Mouse (Mus musculus) forebrain, embryonic 16.5 days (tissue): Measurements from ENCODE around the gene Man1c1. TPM values are rescaled to one million over a fixed set of nuclear protein-coding genes. Genes with fewer than 3 reads are reported as not detected.
A peak's percentile ranks its signal among the peaks of the same experiment; 100 is the strongest.

ENCODE experiments used
- ATAC-seq: fragments of 200-750 bp; cut with Nextera tagmentation; 2 replicates; pipeline ENCODE4 v1.8.0; 2017; ENCODE audit warnings: mild to moderate bottlenecking, moderate library complexity
- H3K27ac ChIP-seq: fragments of 300-500 bp; sonication (generic); 2 replicates; pipeline ENCODE4 v1.5.1; 2014; ENCODE audit warnings: low read length, control low read depth
- H3K27me3 ChIP-seq: fragments of 300-500 bp; sonication (generic); replicated peaks from 2 replicates; pipeline ENCODE4 v1.6.1; 2014; ENCODE audit warnings: low read length; ENCODE audit not compliant: control insufficient read depth, insufficient read depth
- H3K36me3 ChIP-seq: fragments of 300-500 bp; sonication (generic); 2 replicates; pipeline ENCODE4 v1.6.1; 2014; ENCODE audit not compliant: control insufficient read depth, insufficient read depth
- H3K4me1 ChIP-seq: fragments of 300-500 bp; sonication (generic); replicated peaks from 2 replicates; pipeline ENCODE4 v1.6.1; 2014; ENCODE audit warnings: low read length; ENCODE audit not compliant: control insufficient read depth, insufficient read depth
- H3K4me2 ChIP-seq: fragments of 300-500 bp; sonication (generic); 2 replicates; pipeline ENCODE4 v1.6.1; 2014; ENCODE audit warnings: mild to moderate bottlenecking, low read length, control low read depth
- H3K4me3 ChIP-seq: fragments of 300-500 bp; sonication (generic); replicated peaks from 2 replicates; pipeline ENCODE4 v1.5.1; 2014; ENCODE audit warnings: mild to moderate bottlenecking, low read length, control low read depth
- H3K9ac ChIP-seq: fragments of 300-500 bp; sonication (generic); replicated peaks from 2 replicates; pipeline ENCODE4 v1.6.1; 2014; ENCODE audit warnings: low read depth, low read length, control low read depth
- H3K9me3 ChIP-seq: fragments of 300-500 bp; sonication (generic); 2 replicates; pipeline ENCODE4 v1.6.1; 2016; ENCODE audit warnings: low read length; ENCODE audit not compliant: control insufficient read depth
- WGBS: fragments of 180-500 bp; shearing (Covaris S2); extraction: QIAGEN DNeasy Blood & Tissue Kit; methylation state at CpG from one replicate; pipeline ENCODE4 v1.1.7; 2014; 5-methylcytosine and 5-hydroxymethylcytosine counted together
- polyA plus RNA-seq: library from polyadenylated mRNA; unstranded; fragments of >200 nt; fragmentation: Nextera tagmentation; extraction: Ambion mirVana; gene quantifications from 2 replicates; pipeline ENCODE4 v1.2.1, GENCODE M21; 2015

The Man1c1 gene
- polyA plus RNA-seq, 1 experiment from 2014 or later, result 2.3 TPM

DNA sequence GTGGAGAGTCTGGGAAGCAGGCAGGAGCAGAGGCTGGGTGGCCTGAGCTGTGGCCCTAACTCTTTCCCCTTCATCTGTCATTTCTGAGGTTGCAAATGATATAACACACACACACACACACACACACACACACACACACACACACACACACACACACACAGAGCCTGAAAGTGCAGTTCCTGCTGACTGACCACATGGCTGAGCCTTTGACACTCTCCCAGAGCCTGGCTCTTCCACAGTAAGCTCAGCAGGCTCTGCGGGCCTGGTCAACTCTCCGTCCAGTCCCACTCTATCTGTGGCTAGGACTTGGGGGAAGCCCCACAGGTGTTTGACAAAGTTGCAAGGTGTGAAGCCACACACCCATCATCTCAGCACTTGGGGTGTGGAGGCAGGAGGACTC is 126.8 kb downstream of the Man1c1 start:
- no peak overlapping the region for H3K9ac ChIP-seq
- no peak for ATAC-seq
- 85% methylated on average over 2 of the region's 2 CpGs for WGBS
- H3K4me2 ChIP-seq, result no peak overlapping the region
- peaks cover 37% of the 10 kb centered on the region for H3K4me1 ChIP-seq
- no peak overlapping the region for H3K27ac ChIP-seq
- no peaks in the 10 kb centered on the region for H3K36me3 ChIP-seq
- no peak overlapping the region for H3K4me3 ChIP-seq
- H3K27me3 ChIP-seq, result no peaks in the 10 kb centered on the region
- H3K9me3 ChIP-seq, result no peaks in the 10 kb centered on the region

DNA sequence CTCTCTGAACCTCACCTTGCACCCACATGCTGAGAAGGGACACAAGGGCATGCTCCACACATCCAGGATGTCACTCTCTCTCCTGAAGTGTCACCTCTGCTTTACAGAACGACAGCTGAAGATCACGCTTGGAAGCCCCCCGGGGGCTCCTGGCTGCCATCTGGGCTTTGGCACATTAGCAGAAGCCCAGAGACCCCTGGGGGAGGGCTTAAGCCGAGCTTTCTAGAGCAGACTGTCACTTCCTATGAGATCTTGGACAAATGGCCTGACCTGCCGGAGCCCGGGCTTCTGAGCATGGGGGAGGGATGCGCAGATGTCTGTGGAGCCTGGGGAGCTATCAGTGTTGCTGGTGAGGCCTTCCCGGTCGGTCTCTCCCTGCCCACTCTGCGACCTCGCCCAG is 128.6 kb downstream of the Man1c1 start:
- Histone ChIP-seq H3K27me3 (no peaks in the 10 kb centered on the region), H3K4me1 (peaks cover 27% of the 10 kb centered on the region), H3K9me3 (no peaks in the 10 kb centered on the region), H3K27ac (no peak overlapping the region), H3K36me3 (no peaks in the 10 kb centered on the region), H3K4me2 (no peak overlapping the region), H3K4me3 (no peak overlapping the region), H3K9ac (no peak overlapping the region)
- no peak for ATAC-seq
- 68% methylated on average over 11 of the region's 11 CpGs for WGBS

DNA sequence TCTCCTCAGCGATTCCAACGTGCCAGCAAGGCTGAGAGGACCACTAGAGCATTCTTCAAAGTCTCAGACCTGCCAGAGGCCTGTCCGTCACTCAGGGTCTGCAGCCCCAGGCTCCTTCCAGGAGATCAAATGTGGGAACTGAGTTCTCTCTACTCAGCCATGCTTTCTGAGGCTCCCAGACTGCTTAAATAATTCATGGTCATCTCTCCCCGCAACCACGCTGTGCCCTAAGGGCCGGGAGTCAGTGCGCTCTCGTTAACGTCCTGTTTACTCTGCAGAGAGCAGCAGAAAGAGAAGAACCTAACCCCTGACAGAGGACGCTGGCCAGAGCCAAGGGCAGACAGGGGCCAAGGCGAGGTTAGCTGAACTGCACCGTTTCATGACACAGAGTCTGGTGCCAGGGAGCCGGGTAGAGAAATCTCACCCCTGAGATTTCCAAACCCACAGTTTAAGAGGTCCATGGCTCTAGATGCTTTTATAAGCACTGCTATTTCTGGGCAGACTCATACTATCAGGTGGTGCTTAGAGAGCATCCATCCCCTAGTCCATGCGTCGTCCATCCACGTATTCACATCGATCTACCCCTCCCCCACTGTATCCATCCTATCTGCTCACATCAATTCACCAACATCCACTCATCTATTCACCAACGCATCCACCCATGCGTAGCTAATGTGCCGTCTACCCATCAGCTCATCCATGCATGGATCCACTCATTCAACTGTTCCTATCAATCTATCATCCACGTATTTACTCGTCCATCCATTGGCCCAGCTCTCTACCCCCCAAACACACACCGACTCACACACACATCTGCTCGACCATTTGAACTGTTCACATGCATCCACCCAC is 131.4 kb downstream of the Man1c1 start:
- Histone ChIP-seq H3K9me3 (no peaks in the 10 kb centered on the region), H3K4me2 (no peak overlapping the region), H3K4me3 (no peak overlapping the region), H3K27ac (no peak overlapping the region), H3K9ac (no peak overlapping the region), H3K4me1 (peaks cover 14% of the 10 kb centered on the region), H3K27me3 (no peaks in the 10 kb centered on the region), H3K36me3 (no peaks in the 10 kb centered on the region)
- 90% methylated on average over 24 of the region's 24 CpGs for WGBS
- no peak for ATAC-seq

- Histone ChIP-seq H3K9ac (no peak overlapping the region), H3K9me3 (no peaks in the 10 kb centered on the region), H3K27me3 (no peaks in the 10 kb centered on the region), H3K4me3 (no peak overlapping the region), H3K4me1 (peaks cover 18% of the 10 kb centered on the region), H3K36me3 (no peaks in the 10 kb centered on the region), H3K4me2 (no peak overlapping the region), H3K27ac (peak overlapping the region; percentile 13)
- peak; percentile 26; the same call in 1 of the 2 replicates for ATAC-seq
- 51% methylated on average over 14 of the region's 14 CpGs for WGBS
These were observed 133.2 kb downstream of the Man1c1 start for GRCm38 (mm10) chr4:134570704-134571451.

GRCm38 (mm10) chr4:134569831-134570230 is 134.3 kb downstream of the Man1c1 start:
- H3K4me1 ChIP-seq, result peaks cover 18% of the 10 kb centered on the region
- no peaks in the 10 kb centered on the region for H3K36me3 ChIP-seq
- H3K27ac ChIP-seq, result no peak overlapping the region
- H3K4me2 ChIP-seq, result no peak overlapping the region
- no peaks in the 10 kb centered on the region for H3K27me3 ChIP-seq
- no peak overlapping the region for H3K9ac ChIP-seq
- ATAC-seq, result no peak
- H3K9me3 ChIP-seq, result no peaks in the 10 kb centered on the region
- H3K4me3 ChIP-seq, result no peak overlapping the region
- WGBS, result 82% methylated on average over 8 of the region's 8 CpGs

- Histone ChIP-seq H3K4me1 (peaks cover 18% of the 10 kb centered on the region), H3K4me2 (no peak overlapping the region), H3K27me3 (no peaks in the 10 kb centered on the region), H3K4me3 (no peak overlapping the region), H3K27ac (no peak overlapping the region), H3K9me3 (no peaks in the 10 kb centered on the region), H3K9ac (no peak overlapping the region), H3K36me3 (no peaks in the 10 kb centered on the region)
- no peak for ATAC-seq
- WGBS, result 72% methylated on average over 6 of the region's 6 CpGs
These were observed 134.9 kb downstream of the Man1c1 start for GRCm38 (mm10) chr4:134569205-134569604.

GRCm38 (mm10) chr4:134567377-134568226 is 136.5 kb downstream of the Man1c1 start:
- peak overlapping the region; percentile 39; the same call in 1 of the 2 replicates for H3K27ac ChIP-seq
- peaks cover 18% of the 10 kb centered on the region for H3K4me1 ChIP-seq
- no peak overlapping the region for H3K4me3 ChIP-seq
- H3K9me3 ChIP-seq, result no peaks in the 10 kb centered on the region
- ATAC-seq, result peak; percentile 79
- H3K9ac ChIP-seq, result peak overlapping the region; percentile 32
- H3K36me3 ChIP-seq, result no peaks in the 10 kb centered on the region
- no peak overlapping the region for H3K4me2 ChIP-seq
- H3K27me3 ChIP-seq, result no peaks in the 10 kb centered on the region
- 11% methylated on average over 19 of the region's 19 CpGs for WGBS

DNA sequence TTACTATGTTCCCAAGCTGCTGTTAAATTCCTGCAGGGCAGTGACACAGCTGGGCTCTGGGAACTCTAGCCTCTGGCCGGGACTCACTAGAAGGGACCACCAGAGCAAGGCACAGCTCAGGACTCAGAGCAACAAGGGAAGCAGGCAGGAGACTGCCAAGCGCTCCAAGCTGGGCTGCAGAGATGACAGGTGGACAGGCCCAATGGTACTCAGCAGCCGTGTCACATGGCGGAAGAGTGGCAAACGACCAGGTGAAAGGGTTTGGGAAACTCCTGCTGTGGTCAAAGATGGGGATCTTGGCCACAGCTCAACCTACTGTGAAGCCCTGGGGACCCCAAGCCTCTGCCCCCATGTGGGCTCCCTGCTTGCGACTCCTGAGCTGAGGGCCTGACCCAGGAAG is 140.0 kb downstream of the Man1c1 start:
- Histone ChIP-seq H3K4me1 (peaks cover 10% of the 10 kb centered on the region), H3K36me3 (no peaks in the 10 kb centered on the region), H3K4me3 (no peak overlapping the region), H3K27ac (no peak overlapping the region), H3K27me3 (no peaks in the 10 kb centered on the region), H3K9ac (no peak overlapping the region), H3K9me3 (no peaks in the 10 kb centered on the region), H3K4me2 (no peak overlapping the region)
- 90% methylated on average over 6 of the region's 6 CpGs for WGBS
- no peak for ATAC-seq

DNA sequence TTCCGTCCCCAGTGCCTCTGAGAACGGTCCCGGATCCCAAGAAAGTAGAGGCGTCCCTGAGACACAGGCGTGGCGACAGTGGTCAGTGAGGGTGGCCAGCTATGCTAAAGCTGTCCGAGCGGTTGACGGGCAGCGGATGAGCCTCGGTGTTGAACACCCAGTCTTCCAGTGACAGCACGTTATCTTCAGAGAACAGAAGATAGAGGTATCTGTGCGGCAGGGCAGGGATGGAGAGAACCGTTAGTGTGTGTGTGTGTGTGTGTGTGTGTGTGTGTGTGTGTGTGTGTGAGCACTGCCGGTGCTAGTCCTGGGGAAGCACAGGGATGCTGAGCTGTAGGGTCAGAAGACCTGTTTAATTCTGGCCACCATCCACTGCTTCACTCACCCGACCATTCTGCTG is 140.5 kb downstream of the Man1c1 start:
- no peaks in the 10 kb centered on the region for H3K36me3 ChIP-seq
- 91% methylated on average over 16 of the region's 16 CpGs for WGBS

More for the DNA sequence above, 140.5 kb downstream of the Man1c1 start:
- no peak for ATAC-seq
- H3K27me3 ChIP-seq, result no peaks in the 10 kb centered on the region
- no peak overlapping the region for H3K4me2 ChIP-seq
- H3K4me1 ChIP-seq, result peaks cover 10% of the 10 kb centered on the region
- H3K27ac ChIP-seq, result no peak overlapping the region
- no peak overlapping the region for H3K9ac ChIP-seq
- no peaks in the 10 kb centered on the region for H3K9me3 ChIP-seq
- no peak overlapping the region for H3K4me3 ChIP-seq
